Mouse (Mus musculus): ENCODE measurements at regions not wholly inside any gene's neighbourhood (a gene's known extent, or its start where the extent isn't known, plus 50 kb on each side); places are given as distances from the start of the nearest gene placed in this dataset.

DNA sequence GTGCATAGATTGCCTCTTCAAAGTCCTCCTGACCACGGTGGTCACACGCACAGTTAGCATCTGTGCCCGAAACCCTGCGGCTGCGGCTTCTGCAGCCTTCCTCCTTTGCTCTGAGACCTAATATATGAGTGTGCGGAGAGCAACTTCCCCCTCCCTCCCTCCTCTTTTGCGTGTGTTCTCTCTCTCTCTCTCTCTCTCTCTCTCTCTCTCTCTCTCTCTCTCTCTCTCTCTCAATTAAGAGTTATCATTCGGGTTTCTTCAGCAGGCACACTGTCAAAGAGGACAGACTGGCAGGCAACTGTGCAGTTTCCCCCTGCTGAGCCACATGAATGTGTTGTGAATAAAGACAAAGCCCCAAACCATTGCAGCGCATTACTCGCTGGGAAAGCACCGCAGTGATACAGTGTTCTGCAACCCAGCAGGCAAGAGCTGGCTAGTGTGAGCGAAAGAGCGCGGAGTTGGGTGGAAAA, 900.8 kb downstream of the Mat2b start:
- peak; percentile 54 for DNase-seq (ENCODE audit: low read depth, low spot score)

DNA sequence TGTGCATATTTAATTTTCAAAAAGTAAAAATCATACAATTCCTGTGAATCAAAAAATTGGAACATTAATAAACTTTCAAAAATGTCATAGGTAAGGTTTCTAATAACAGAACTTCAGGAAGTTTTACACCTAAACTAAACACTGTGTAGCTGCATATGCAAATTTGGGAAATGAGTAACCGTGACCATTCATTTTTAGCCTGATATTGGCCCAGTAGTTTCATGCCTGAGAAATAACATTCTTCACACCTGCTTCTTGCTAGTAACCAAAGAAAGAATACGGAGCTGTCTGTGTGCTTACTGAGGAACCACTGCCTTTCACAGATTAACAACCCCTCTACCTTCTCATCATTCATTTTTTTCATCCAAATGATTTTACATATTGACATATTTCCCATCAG, 902.9 kb downstream of the Mat2b start:
- DNase-seq (ENCODE audit: low read depth, low spot score), result no peak
